Mouse (Mus musculus) lung, postnatal 0 days (tissue): ENCODE measurements around the gene Rbpjl.

Experiments used
- CTCF ChIP-seq: IDR thresholded peaks from 2 replicates; pipeline ENCODE4 v1.5.1; 2016; ENCODE audit warnings: antibody characterized with exemption, mild to moderate bottlenecking
- EP300 ChIP-seq: IDR thresholded peaks from 2 replicates; pipeline ENCODE4 v1.6.1; 2016; ENCODE audit warnings: antibody characterized with exemption, mild to moderate bottlenecking, control low read depth

DNA sequence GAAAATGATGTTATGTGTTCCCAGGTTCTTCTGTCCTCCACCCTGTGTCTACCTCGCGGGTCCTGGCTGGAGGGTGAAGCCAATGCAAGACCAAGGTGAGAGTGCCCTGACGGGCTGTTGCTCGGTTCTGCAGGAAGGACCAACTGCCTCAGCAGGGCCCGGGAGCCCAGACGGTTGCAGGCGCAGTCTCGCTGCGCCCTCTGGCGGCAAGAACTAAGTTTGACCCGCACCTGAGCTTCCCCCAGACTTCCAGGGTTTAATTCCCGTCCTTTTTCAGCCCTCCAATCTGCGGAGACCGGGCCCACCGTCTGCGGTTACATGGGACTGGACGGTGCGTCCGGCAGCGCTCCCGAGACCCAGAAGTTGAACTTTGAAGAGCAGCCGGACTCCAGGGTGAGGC, 4.8 kb downstream of the Rbpjl start:
- TF ChIP-seq CTCF, result peak; percentile 91
- TF ChIP-seq EP300, result no peak
